Mouse (Mus musculus): ENCODE data around the gene Lrrn4. TPM values are rescaled to one million over a fixed set of nuclear protein-coding genes. Genes with fewer than 3 reads are reported as not detected.

Gene Lrrn4
- total RNA-seq (2021), result under 1 TPM; 0.18 to 0.20 TPM

DNA sequence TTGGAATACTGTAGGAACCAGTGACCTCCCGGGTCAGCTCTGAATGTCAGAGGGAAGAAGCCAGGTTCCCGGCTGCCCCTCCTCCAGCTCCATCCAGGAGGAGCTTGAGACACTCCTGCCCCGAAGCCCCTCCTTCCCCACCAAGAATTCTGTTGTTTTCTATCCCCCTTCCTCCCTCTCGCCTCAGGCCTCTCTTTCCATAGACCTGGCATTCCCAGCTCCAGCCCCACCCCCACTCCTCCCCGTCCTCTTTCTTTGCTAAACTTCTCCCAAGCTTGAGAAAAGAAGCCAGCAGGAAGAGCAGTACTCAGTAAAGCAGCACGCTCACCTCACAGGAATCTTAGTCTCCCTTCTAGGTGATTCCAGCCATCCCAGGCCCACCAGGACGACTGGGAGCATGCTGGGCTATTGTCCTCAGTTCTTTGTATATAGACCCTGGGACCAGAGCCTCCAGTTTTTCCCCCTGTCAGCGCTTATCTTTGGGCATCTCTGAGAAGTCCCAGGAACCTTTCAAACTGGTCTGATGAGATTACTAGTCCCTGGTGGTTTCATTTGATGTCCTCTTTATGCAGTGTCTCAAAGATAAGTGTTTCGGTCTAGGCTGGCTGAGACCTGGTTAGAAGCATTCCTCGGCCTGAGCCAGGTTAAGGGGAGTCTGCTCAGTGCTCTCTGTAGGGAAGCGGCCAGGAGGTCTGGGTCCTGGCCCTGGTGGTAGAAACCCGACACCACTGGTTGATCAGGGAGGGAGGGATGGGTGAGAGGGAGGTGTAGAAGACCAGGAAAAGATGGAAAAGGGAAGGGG, at the start of gene Lrrn4:
TSS of gene Lrrn4 (minus strand) at position 48 of the 802 bp plus-strand sequence.
- intact Hi-C loops (cut with DNase I), result no loop called here
- no peak for DNase-seq (ENCODE audit: low spot score in 2 of 2)

DNA sequence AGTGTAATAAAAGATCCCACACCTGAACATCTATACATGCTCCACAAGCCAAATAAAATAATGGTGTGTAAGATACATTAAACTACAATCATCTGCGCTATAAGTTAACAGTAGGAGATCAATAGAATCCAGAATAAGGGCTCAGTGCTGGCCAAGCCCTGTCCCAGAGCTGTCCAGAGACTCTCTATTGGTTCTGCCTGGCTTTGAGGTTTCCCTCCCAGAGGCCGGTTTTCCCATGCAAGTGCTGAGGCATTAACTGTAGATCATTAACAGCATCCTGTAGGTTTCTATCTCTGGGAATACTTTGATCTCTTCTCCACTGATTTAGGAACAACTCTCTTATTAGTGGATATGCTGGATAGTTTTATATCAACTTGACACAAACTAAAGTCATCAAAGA, 48.3 kb upstream of the Lrrn4 start:
- DNase-seq (ENCODE audit: low spot score in 2 of 2), result no peak
- intact Hi-C loops (cut with DNase I), result no loop called here

DNA sequence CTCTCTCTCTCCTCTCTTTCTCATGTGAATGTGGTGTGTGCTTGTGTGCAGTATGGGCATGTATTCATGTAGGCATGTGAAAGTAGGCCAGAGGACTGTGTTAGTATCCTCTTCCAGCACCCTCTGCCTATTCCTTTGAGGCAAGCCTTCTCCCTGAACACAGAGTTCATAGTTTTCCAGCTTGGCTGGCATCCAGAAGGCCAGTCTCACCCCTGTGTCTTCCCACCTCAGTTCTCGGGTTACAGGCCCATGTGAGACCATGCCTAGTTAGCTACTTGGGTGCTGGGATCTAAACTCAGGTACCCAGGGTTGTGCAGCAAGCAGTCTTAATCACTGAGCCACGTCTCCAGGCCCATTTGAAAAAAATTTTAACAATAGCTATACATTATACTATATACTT, 47.2 kb upstream of the Lrrn4 start:
- intact Hi-C loops (cut with DNase I), result no loop called here
- no peak for DNase-seq (ENCODE audit: low spot score in 2 of 2)

DNA sequence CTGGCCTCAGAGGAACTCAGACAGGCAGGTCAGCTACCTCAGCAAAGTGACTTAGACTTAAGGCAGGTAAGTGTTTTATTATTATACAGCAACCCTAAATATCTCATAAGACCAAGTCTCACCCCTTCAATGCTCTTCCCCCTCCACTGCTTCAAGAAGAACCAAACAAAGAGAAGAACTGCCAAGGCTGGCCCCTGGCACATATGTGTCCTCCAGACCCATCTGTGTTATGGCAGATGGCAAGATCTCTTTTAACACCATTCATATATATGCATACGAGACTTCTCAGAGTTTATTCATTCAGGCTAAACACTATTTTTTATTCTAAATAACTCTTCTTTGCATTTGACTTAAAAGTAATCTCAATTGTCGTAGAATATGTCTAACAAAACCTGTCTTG, 46.6 kb upstream of the Lrrn4 start:
- no peak for DNase-seq (ENCODE audit: low spot score in 2 of 2)
- intact Hi-C loops (cut with DNase I), result no loop called here

DNA sequence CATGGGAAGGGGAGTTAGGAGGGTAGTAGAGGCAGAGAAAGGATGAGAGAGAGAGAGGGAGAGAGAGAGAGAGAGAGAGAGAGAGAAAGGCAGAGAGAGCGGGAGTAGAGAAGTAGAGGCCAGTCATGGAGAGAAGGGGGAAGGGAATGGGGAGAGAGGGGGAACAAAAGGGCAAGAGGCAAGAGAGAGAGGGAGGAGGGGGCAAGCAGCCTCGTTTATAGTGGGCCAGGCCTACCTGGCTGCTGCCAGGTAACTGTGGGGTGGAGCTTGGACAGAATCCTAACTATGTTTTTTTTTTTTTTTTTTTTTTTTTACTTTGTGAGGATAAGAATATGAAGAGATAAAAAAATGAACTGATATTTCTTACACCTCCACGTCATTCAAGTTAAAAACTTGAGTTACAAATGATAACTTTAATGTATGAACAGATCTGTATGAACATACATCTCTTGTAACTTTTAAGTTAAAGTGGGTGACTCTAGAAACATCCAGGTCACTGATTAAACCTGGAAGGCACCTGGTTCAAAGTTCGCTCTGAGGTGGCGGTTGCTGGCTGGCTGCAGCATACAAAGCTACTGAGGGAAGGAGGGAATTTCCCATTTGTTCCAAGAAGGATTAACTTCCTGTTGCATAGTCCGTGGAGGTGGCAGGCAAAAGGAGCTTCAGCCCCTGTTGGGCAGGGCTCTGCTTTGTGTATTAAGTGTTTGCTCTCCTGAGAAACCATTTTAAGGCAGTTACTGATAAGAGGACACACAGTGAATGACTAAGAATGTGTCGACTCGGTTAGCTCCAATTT, 42.8 kb upstream of the Lrrn4 start:
- no peak for DNase-seq (ENCODE audit: low spot score in 2 of 2)
- intact Hi-C loops (cut with DNase I), result no loop called here

DNA sequence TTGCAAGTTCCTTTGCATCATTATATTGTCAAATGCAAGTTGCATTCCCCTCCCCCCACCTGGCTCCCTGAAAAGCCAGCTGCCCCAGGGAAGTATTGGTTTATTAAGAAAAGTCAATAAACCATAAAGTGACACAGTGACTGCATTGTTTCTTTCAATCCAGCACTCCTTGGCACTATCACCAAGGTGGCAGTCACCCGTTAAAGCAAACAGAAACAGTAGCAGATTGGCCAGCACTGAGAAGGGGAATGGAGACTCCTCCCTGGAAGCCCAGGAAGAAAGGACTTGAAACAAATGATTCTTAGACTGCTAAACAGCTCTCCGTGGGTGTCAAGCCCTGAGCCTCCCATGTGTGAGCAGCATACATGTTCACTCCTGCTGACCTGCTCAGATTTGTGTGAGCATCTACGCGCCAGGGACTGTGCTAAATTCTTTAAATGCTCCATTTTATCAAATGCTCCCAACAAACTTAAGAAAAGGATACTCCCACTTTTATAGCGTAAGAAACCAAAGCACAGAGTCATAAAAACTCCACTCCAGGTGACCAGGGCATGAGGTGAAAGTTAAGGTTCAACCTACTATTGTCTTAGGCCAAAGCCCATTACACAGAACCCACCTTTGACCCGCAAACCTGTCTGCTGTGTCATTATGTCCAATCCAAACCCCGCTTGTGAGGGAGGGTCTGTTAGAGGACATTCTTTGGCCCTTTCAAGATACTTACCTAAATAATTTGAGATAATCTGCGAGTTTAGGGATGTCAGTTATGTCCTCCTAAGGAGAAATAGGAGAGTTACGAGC, 41.6 kb upstream of the Lrrn4 start:
- DNase-seq (ENCODE audit: low spot score in 2 of 2), result no peak
- intact Hi-C loops (cut with DNase I), result no loop called here

DNA sequence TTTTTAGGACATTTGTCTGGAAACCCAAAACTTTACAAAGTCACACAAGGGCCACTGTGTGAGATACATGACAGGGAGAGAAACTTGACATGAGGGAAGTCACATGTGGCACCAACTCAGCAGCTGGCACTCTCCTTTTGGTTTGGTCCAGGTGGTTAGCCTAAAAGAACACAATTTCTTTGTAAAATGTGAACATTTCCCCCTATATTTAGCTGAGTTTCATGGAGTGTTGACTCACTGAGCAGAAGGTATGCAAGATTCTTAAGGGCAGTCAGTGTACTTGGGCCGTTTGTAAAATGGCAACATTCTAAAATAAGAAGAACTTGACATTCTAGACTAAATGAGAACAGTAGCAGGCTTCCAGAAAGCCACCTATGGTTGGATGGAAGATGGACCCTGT, 34.1 kb upstream of the Lrrn4 start:
- intact Hi-C loops (cut with DNase I), result no loop called here
- peak in 1 of 2 experiments; percentile 8 for DNase-seq (ENCODE audit: low spot score in 2 of 2)

DNA sequence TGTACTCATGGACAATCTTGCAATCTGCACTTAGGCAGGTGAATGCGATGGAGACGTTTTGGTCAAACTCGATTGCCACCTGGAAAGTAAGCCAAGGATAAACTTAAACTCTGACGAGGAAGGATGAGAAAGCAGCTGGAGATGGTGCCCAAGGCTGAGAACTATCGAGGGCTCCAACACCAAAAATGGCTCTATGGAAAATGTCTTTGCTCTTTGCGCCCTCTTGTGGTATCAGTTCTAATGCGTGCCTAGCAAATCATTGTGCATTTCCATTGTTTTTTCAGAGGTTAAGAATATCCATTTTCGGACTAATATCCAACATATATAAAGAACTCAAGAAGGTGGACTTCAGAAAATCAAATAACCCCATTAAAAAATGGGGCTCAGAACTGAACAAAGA, 26.1 kb upstream of the Lrrn4 start:
- peak in 1 of 2 experiments; percentile 14 for DNase-seq (ENCODE audit: low spot score in 2 of 2)
- intact Hi-C loops (cut with DNase I), result loop anchor here (5.0 kb wide), 1 partner anchor 394 kb away; no protein-coding TSS in a partner anchor

DNA sequence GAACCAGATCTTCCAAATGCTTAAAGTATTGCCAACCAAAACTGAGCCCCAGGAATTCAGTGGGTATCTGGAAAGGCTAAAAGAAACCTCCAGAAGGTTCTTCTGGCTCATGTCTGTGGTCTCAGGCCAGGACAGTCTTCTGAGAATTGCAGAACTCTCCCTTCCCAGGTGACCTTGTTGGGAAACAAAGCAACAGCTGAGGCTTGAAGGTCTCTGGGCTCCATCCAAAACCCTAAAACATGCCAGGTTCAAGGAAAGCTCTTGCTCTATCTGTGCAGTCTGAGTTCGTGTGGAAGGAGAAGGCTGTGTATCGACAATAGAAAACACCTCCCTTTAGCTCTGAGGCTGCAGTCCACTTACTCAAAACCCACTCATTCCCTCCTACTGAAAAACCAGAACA, 24.3 kb upstream of the Lrrn4 start:
- intact Hi-C loops (cut with DNase I), result loop anchor here (5.0 kb wide), 1 partner anchor 393 kb away; no protein-coding TSS in a partner anchor
- no peak for DNase-seq (ENCODE audit: low spot score in 2 of 2)

DNA sequence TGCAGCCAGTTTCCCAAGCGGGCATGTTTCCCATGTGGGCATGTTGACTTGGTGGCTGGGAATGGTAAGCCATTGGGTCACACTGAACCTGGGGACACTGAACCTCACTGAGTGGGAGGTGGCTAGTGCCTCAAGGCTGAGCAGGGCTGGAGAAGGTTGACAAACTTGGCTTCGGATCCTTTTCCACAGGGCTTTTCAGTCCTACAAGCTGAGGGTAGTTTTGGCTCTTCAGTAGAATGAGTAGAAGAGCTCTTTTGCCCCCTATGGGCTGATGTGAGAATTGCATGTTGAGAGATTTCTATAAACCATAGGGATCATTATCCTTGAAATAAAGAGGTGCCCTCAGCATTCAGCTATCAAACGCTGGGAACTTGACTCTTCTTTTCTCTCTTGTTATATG, 22.8 kb upstream of the Lrrn4 start:
- intact Hi-C loops (cut with DNase I), result loop anchor here (1.0 kb wide), 1 partner anchor 56 kb away; no protein-coding TSS in a partner anchor
- peak in 1 of 2 experiments; percentile 29 for DNase-seq (ENCODE audit: low spot score in 2 of 2)

DNA sequence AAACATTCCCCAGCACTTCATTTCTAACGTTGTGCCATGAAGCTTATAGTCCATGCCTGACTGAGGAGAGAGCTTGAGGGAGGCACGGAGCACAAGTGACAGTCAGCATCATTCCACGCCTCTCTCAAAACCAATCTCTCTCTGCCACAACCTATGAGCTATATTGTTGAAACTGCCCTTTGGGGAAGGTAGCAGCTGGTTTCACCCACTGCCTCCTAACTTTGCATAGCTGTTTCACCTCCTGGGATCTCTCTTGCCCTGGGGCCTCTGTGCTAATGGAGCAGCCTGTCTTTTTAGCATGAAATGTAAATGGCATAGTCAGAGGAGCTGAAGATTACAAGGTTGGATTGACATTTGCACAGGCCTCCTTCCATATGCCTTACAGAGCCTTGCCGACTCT, 21.4 kb upstream of the Lrrn4 start:
- intact Hi-C loops (cut with DNase I), result no loop called here

DNA sequence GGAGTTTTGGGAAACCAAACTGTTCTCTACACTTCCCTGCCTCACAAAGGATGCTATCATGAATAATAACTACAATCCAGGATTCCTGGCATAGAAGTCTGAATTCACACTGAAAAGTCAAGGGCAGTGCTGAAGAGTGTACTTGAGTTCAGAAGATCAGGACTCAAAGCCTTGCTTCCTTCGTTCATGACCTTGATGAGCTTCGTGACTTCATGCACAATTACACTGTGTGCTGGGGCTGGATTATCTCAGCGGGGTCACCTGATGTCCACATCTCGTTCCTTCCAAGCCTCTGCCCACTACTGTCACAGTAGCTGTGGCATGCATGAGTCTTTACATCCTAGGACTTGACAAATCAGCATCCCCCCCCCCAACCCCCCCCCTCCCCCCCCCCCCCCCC, 20.9 kb upstream of the Lrrn4 start:
- intact Hi-C loops (cut with DNase I), result no loop called here
- DNase-seq (ENCODE audit: low spot score in 2 of 2), result no peak

More for the DNA sequence above, 21.4 kb upstream of the Lrrn4 start:
- DNase-seq (ENCODE audit: low spot score in 2 of 2), result no peak

DNA sequence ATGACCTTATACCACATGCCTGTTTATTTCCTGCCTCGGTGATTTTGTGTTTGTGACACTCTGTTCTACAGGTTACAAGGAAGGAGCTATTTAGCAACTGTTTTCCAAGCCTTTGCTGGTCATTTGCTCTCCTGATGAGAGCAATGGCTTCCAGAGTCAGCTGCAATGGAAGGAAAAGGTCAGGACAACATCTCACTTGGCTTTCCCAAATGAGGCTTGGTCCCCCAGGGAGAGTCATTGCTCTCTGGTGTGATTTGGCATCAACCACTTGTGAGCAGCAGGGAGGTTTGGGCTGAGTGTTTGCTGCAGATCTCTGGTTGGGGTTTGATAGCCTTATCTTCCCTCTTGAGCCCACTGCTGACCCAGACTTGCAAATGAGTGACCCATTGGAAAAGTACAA, 19.9 kb upstream of the Lrrn4 start:
- intact Hi-C loops (cut with DNase I), result no loop called here
- DNase-seq (ENCODE audit: low spot score in 2 of 2), result no peak

DNA sequence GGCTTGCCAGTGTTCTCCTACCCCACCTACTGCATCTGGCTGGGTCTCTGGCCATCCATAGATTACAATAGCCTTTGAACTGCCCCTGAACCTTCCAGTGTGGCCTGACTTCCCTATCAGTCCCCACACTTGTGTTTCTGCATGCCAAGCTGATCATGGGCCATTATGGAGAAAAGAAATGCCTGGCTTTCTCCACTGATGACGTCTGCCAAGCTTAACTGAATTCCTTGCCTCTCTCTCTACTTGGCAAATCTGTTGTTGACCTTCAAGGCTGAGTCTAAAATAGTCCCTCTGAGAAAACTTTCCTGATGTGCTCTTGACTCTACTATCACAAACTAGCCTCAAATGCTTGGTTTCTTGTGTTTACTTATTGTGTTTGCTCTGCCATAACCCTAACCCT, 17.5 kb upstream of the Lrrn4 start:
- no peak for DNase-seq (ENCODE audit: low spot score in 2 of 2)
- intact Hi-C loops (cut with DNase I), result no loop called here

DNA sequence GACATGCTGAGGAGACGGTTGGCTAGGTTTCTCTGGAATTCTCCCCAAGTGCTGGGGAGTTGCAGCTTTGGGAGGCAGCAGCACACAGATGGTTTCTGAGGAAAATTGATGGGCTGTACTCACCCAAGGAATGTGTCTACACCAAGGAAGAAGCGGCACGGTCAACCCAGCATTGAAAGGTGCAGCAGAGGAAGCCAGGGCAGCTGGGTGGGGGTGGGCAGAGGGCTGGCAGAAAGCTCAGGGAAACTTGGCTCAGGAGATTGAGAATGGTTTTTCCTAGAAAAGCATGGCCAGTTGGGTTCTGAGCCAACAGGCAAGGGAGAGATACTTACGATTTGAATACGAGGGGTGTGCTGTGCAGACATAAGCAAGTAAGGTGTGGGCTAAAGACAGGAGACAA, 13.1 kb upstream of the Lrrn4 start:
- intact Hi-C loops (cut with DNase I), result no loop called here
- DNase-seq (ENCODE audit: low spot score in 2 of 2), result peak in 1 of 2 experiments; percentile 18

DNA sequence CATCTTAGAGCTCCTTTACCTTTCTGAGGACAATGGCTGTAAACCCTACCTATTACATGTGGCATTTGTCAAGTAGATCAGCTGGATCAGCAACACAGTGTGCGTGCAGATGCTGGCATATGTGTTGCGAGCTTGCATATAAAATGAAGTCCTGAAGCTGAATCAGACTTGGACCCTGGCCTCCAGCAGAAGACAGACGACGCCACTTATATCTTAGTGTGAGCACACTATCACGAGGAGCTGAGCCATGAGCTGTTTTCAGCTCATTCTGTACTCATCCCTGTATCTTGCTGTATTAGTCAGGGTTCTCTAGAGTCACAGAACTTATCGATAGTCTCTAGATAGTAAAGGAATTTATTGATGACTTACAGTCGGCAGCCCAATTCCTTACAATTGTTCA, 4.6 kb upstream of the Lrrn4 start:
- intact Hi-C loops (cut with DNase I), result no loop called here
- DNase-seq (ENCODE audit: low spot score in 2 of 2), result no peak

DNA sequence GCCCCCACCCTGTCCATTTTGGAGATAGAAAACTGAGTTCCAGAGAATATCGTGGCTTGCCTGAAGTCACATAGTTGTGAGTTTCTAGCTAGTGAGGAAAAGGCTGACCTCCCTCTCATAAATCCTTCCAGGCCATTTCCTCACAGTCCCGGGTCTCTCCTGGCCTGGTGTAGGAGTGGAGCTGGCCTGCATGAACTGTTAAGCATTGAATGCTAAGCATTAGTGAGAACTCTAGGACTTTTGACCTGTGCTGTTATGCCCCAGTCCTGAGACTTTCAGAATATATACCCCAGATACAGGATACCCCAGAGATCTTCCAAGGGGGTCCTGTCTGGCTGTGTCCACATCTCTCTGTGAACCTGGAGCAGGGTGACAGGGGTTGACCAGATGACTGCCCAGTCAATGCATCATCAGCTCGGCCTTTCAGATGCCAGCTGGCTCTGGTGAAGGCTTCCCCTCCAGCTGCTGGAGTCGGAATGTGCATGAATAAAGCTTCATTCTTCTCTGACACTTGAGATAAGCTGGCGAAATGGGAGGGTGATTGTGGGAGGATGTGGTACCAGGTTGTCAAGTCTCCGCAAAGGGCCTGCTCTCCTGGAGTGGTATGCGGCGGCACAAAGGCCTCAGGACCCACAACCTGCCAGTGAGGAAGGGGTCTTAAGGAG, 3.7 kb upstream of the Lrrn4 start:
- intact Hi-C loops (cut with DNase I), result no loop called here
- DNase-seq (ENCODE audit: low spot score in 2 of 2), result no peak

DNA sequence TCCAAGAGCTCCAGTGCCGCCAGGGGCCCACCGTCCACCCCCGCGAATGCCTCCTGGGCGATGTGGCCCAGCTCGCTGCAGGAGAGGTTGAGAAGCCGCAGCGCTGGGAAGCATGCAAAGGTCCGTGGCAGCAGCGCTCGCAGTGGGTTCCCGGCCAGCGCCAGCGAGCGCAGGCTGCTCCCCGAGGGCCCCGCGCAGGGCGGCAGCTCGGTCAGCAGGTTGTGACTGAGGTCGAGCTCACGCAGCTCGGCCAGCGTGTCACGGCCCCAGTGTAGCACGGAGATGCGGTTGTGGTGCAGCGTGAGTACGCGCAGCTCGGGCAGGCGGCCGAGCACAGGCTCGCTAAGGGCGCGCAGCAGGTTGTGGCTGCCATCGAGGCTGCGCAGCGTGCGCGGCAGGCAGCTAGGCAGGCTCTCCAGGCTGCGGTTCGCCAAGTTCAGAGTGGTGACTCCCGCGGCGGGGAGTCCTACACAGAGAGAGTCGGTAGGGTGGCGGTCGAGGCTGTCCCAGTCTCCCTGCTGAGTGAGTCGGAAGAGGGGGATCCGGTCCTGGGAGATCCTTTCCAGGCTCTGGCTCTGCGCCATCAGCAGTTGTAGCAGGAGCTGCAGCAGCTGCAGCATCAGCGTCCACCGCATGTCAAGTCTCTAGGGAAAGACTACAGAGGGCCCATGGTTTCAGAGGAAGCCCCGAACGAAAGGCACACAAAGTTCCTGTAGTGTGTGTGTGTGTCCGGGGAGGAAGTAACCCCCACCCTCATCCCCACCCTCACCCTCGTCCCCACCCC, 1.2 kb downstream of the Lrrn4 start:
- DNase-seq (ENCODE audit: low spot score in 2 of 2), result peak in 1 of 2 experiments; percentile 19
- intact Hi-C loops (cut with DNase I), result no loop called here

DNA sequence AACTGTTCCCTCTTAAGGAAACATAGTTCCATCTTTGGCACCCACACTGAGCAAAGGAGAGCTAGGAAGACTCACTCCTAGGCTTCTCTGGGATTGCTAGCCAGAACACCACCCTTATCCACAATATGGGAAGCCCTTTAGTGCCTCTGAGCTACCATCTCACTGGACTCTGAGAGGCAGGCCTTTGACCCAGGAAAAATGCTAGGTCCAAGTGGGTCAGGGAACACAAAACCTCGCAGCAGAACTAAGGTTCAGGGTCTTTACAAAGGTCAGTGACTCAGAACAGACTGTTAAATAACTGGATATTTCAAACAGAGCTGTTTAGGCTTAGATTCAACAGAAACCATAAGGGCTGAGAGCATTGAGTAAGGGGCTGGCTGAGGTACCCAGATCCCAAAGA, 3.7 kb downstream of the Lrrn4 start:
- DNase-seq (ENCODE audit: low spot score in 2 of 2), result no peak
- intact Hi-C loops (cut with DNase I), result no loop called here

Data from left cerebral cortex, postnatal 36 days (tissue).